Mouse (Mus musculus) midbrain, embryonic 14.5 days (tissue): Measurements from ENCODE around the gene Timd2. TPM values are rescaled to one million over a fixed set of nuclear protein-coding genes. Genes with fewer than 3 reads are reported as not detected.
A peak's percentile ranks its signal among the peaks of the same experiment; 100 is the strongest.
"Not testable (repeated sequence)": the region's sequence is repeated elsewhere in the genome, so short reads cannot be mapped to it uniquely, and the experiment has no call there.

Experiments used
- ATAC-seq: fragments of 200-750 bp; cut with Nextera tagmentation; 2 replicates; pipeline ENCODE4 v1.8.0; 2017; ENCODE audit warnings: moderate number of reproducible peaks, moderate library complexity; ENCODE audit not compliant: low FRiP score, low TSS enrichment
- DNase-seq: peaks from one replicate; pipeline ENCODE4 v3.0.0-alpha.2; 2015
- H3K27ac ChIP-seq: fragments of 300-500 bp; sonication (generic); replicated peaks from 2 replicates; pipeline ENCODE4 v1.5.1; 2014; ENCODE audit warnings: mild to moderate bottlenecking, low read depth, low read length, moderate library complexity
- H3K27me3 ChIP-seq: fragments of 300-500 bp; sonication (generic); 2 replicates; pipeline ENCODE4 v1.6.1; 2014; ENCODE audit warnings: low read length, control low read depth, mixed read lengths; ENCODE audit not compliant: control insufficient read depth, insufficient read depth
- H3K36me3 ChIP-seq: fragments of 300-500 bp; sonication (generic); 2 replicates; pipeline ENCODE4 v1.6.1; 2014; ENCODE audit warnings: low read length, control low read depth; ENCODE audit not compliant: control insufficient read depth, insufficient read depth
- H3K4me1 ChIP-seq: fragments of 300-500 bp; sonication (generic); 2 replicates; pipeline ENCODE4 v1.6.1; 2014; ENCODE audit warnings: mild to moderate bottlenecking, antibody characterized with exemption, low read length, control low read depth; ENCODE audit not compliant: control insufficient read depth, insufficient read depth
- H3K4me2 ChIP-seq: fragments of 300-500 bp; sonication (generic); 2 replicates; pipeline ENCODE4 v1.6.1; 2014; ENCODE audit warnings: mild to moderate bottlenecking, low read length, moderate library complexity
- H3K4me3 ChIP-seq: fragments of 300-500 bp; sonication (generic); replicated peaks from 2 replicates; pipeline ENCODE4 v1.5.1; 2014; ENCODE audit warnings: low read depth, low read length
- H3K9ac ChIP-seq: fragments of 300-500 bp; sonication (generic); replicated peaks from 2 replicates; pipeline ENCODE4 v1.6.1; 2014; ENCODE audit warnings: mild to moderate bottlenecking, low read length, moderate library complexity
- H3K9me3 ChIP-seq: fragments of 300-500 bp; sonication (generic); 2 replicates; pipeline ENCODE4 v1.6.1; 2016; ENCODE audit warnings: low read length, control low read depth, mixed read lengths; ENCODE audit not compliant: control insufficient read depth
- WGBS: fragments of 180-500 bp; shearing (Covaris S2); extraction: QIAGEN DNeasy Blood & Tissue Kit; methylation state at CpG from one replicate; pipeline ENCODE4 v1.1.7; 2014; 5-methylcytosine and 5-hydroxymethylcytosine counted together
- polyA plus RNA-seq: library from polyadenylated mRNA; unstranded; fragments of >200 nt; fragmentation: Nextera tagmentation; extraction: Ambion mirVana; gene quantifications from 2 replicates; pipeline ENCODE4 v1.2.1, GENCODE M21; 2014

Gene Timd2
- polyA plus RNA-seq, 1 experiment from 2014 or later: 0.17 TPM

DNA sequence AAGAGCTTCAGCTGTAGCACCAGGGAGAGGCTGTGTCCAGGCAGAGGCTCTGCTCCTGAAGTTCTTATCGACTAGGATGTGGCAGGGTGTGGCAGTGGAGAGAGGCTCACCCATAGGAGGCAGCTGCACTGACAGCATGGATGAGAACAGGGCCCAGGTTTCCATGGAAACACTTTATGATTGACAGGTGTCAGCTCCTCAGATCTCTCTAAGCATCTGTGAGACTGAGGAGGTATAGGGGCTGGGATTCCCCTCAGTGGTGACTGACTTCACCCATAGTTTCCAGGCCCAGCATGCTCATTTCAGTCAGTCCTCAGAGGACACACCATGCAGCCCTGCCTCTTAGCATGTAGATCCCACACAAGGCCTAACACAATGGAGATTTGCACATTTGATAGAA lies 24.0 kb downstream of the Timd2 start:
- Histone ChIP-seq H3K27ac (no peak overlapping the region), H3K4me1 (no peaks in the 10 kb centered on the region), H3K9ac (no peak overlapping the region), H3K9me3 (no peaks in the 10 kb centered on the region), H3K4me2 (no peak overlapping the region), H3K36me3 (no peaks in the 10 kb centered on the region), H3K27me3 (no peaks in the 10 kb centered on the region), H3K4me3 (no peak overlapping the region)
- ATAC-seq (no peak), DNase-seq (no peak)
- 82% methylated on average over 1 of the region's 1 CpGs for WGBS

- Histone ChIP-seq H3K4me3 (no peak overlapping the region), H3K4me1 (no peaks in the 10 kb centered on the region), H3K27me3 (no peaks in the 10 kb centered on the region), H3K9me3 (no peaks in the 10 kb centered on the region), H3K9ac (no peak overlapping the region), H3K36me3 (no peaks in the 10 kb centered on the region), H3K27ac (no peak overlapping the region), H3K4me2 (no peak overlapping the region)
- ATAC-seq (no peak), DNase-seq (no peak)
- WGBS: 67% methylated on average over 2 of the region's 2 CpGs
Observed at GRCm38 (mm10) chr11:46667938-46668337, 38.9 kb downstream of the Timd2 start.

- no peak for DNase-seq
Observed at GRCm38 (mm10) chr11:46667105-46667504, 39.8 kb downstream of the Timd2 start.

DNA sequence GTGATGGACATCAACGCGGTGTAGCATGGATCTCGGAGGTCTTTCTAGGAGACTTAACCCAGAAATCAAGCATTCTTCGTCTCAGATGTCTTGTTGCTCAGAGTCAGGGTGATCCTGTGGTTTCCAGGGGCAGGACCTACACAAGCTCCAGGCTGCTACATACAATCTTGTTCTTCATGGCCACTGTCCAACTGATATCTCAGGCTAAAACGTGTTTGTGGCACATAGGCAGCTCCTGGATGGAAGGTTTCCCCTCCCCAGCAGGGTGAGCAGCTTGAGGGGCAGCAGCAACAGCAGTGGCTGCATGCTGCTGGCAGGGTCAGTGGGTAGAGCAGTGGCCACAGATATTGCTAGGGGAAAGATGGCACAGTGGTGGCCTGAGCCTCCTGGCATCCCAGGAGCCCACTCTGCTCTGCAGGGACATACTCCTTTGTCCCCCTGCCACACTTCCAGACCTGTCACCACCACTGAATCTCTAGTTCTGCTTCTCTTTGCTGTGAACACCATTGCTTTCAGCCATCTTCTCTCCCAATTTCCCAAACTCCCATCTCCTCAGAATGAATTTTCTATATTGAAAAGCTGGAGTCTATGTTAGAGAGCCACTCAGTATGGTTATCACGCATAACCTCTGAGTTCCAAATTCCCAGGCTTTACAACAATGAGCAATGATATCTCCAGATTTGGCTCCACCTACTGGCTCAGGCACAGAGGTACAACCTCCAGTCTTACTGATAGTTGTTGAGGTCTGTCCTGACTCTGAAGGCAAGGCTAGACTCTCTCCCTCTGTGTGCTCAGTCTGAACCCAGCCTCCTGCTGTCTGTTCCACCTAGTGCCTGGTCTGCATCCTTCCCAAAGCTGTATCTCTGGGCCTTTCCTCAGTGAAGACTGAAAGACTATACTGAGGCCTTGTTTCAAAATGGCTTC lies 41.0 kb downstream of the Timd2 start:
- DNase-seq (peak; percentile 84), ATAC-seq (peak; percentile 55)
- Histone ChIP-seq H3K4me2 (no peak overlapping the region), H3K4me1 (no peaks in the 10 kb centered on the region), H3K27ac (no peak overlapping the region), H3K4me3 (no peak overlapping the region), H3K36me3 (no peaks in the 10 kb centered on the region), H3K27me3 (no peaks in the 10 kb centered on the region), H3K9ac (no peak overlapping the region), H3K9me3 (no peaks in the 10 kb centered on the region)
- 72% methylated on average over 6 of the region's 6 CpGs for WGBS

More at GRCm38 (mm10) chr11:46667105-46667504, 39.8 kb downstream of the Timd2 start:
- 94% methylated on average over 3 of the region's 3 CpGs for WGBS
- Histone ChIP-seq H3K27me3 (no peaks in the 10 kb centered on the region), H3K36me3 (no peaks in the 10 kb centered on the region), H3K4me1 (no peaks in the 10 kb centered on the region), H3K27ac (no peak overlapping the region), H3K4me3 (no peak overlapping the region), H3K9me3 (no peaks in the 10 kb centered on the region), H3K4me2 (no peak overlapping the region), H3K9ac (no peak overlapping the region)
- no peak for ATAC-seq

- Histone ChIP-seq H3K9ac (no peak overlapping the region), H3K9me3 (no peaks in the 10 kb centered on the region), H3K27me3 (no peaks in the 10 kb centered on the region), H3K4me2 (no peak overlapping the region), H3K4me1 (no peaks in the 10 kb centered on the region), H3K36me3 (no peaks in the 10 kb centered on the region), H3K27ac (no peak overlapping the region), H3K4me3 (no peak overlapping the region)
- no peak for DNase-seq
- 78% methylated on average over 4 of the region's 4 CpGs for WGBS
- no peak for ATAC-seq
Observed at GRCm38 (mm10) chr11:46663215-46663614, 43.6 kb downstream of the Timd2 start.

GRCm38 (mm10) chr11:46652476-46652875 lies 54.4 kb downstream of the Timd2 start:
- H3K4me2 ChIP-seq: no peak overlapping the region
- H3K27me3 ChIP-seq: no peaks in the 10 kb centered on the region
- H3K9ac ChIP-seq: no peak overlapping the region
- no peak overlapping the region for H3K27ac ChIP-seq
- WGBS: 89% methylated on average over 3 of the region's 3 CpGs
- no peaks in the 10 kb centered on the region for H3K4me1 ChIP-seq
- ATAC-seq (no peak), DNase-seq (no peak)
- no peaks in the 10 kb centered on the region for H3K36me3 ChIP-seq
- H3K9me3 ChIP-seq: no peaks in the 10 kb centered on the region
- H3K4me3 ChIP-seq: no peak overlapping the region

- H3K4me2 ChIP-seq, H3K27ac ChIP-seq, H3K4me1 ChIP-seq, DNase-seq, ATAC-seq, H3K9ac ChIP-seq, H3K36me3 ChIP-seq, H3K9me3 ChIP-seq, H3K4me3 ChIP-seq, H3K27me3 ChIP-seq: not testable (repeated sequence)
- 15% methylated on average over 3 of the region's 3 CpGs for WGBS
Observed at GRCm38 (mm10) chr11:46649655-46650054, 57.2 kb downstream of the Timd2 start.

- 60% methylated on average over 1 of the region's 1 CpGs for WGBS
Observed at GRCm38 (mm10) chr11:46644824-46645223, 62.0 kb downstream of the Timd2 start.

DNA sequence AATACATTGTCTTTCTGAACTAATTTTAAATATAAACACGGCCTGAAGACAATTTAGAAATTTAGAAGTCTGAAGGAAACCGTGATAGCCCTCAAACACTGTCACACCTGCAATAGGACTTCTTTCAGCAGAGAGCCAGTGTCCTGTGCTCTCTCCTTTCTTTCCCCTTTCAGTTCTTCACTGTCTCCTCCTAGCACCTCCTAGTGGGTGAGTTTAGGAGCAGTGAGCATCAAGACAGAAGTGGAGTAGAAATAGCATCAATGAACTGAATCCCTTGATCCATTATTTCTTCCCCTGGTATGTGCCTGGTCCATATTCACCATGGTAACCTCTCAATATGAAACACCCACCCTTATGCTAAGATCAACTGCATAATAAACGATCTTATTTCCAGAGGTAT lies 70.3 kb downstream of the Timd2 start:
- WGBS: 81% methylated on average over 3 of the region's 3 CpGs

More at GRCm38 (mm10) chr11:46644824-46645223, 62.0 kb downstream of the Timd2 start:
- Histone ChIP-seq H3K27ac (no peak overlapping the region), H3K4me2 (no peak overlapping the region), H3K4me1 (no peaks in the 10 kb centered on the region), H3K9ac (no peak overlapping the region), H3K4me3 (no peak overlapping the region), H3K36me3 (no peaks in the 10 kb centered on the region), H3K27me3 (no peaks in the 10 kb centered on the region), H3K9me3 (no peaks in the 10 kb centered on the region)
- peak; percentile 12 for DNase-seq
- ATAC-seq: no peak

More for the DNA sequence above, 70.3 kb downstream of the Timd2 start:
- DNase-seq: no peak
- H3K4me1 ChIP-seq: no peaks in the 10 kb centered on the region
- H3K9me3 ChIP-seq: no peaks in the 10 kb centered on the region
- H3K9ac ChIP-seq: no peak overlapping the region
- no peak overlapping the region for H3K4me3 ChIP-seq
- ATAC-seq: no peak
- H3K27ac ChIP-seq: no peak overlapping the region
- H3K36me3 ChIP-seq: no peaks in the 10 kb centered on the region
- no peak overlapping the region for H3K4me2 ChIP-seq
- no peaks in the 10 kb centered on the region for H3K27me3 ChIP-seq
